Mouse (Mus musculus) embryonic facial prominence, embryonic 15.5 days (tissue): ENCODE measurements around the gene Ovch2. TPM values are rescaled to one million over a fixed set of nuclear protein-coding genes. Genes with fewer than 3 reads are reported as not detected.
"Not testable (repeated sequence)": the region's sequence is repeated elsewhere in the genome, so short reads cannot be mapped to it uniquely, and the experiment has no call there.

Experiments used
- ATAC-seq: fragments of 200-750 bp; cut with Nextera tagmentation; 2 replicates; pipeline ENCODE4 v1.8.0; 2017; ENCODE audit warnings: low read depth, moderate TSS enrichment; ENCODE audit not compliant: insufficient number of reproducible peaks, low FRiP score, low TSS enrichment
- H3K27ac ChIP-seq: fragments of 300-500 bp; sonication (generic); replicated peaks from 2 replicates; pipeline ENCODE4 v1.5.1; 2015; ENCODE audit warnings: mild to moderate bottlenecking, inconsistent platforms
- H3K27me3 ChIP-seq: fragments of 300-500 bp; sonication (generic); 2 replicates; pipeline ENCODE4 v1.6.1; 2015; ENCODE audit warnings: inconsistent platforms
- H3K36me3 ChIP-seq: fragments of 300-500 bp; sonication (generic); 2 replicates; pipeline ENCODE4 v1.6.1; 2015; ENCODE audit warnings: mild to moderate bottlenecking, inconsistent platforms
- H3K4me1 ChIP-seq: fragments of 300-500 bp; sonication (generic); 2 replicates; pipeline ENCODE4 v1.6.1; 2015; ENCODE audit warnings: inconsistent platforms
- H3K4me2 ChIP-seq: fragments of 300-500 bp; sonication (generic); replicated peaks from 2 replicates; pipeline ENCODE4 v1.6.1; 2015; ENCODE audit warnings: mild to moderate bottlenecking, inconsistent platforms
- H3K4me3 ChIP-seq: fragments of 300-500 bp; sonication (generic); replicated peaks from 2 replicates; pipeline ENCODE4 v1.5.1; 2015; ENCODE audit warnings: mild to moderate bottlenecking, inconsistent platforms
- H3K9ac ChIP-seq: fragments of 300-500 bp; sonication (generic); 2 replicates; pipeline ENCODE4 v1.6.1; 2015; ENCODE audit warnings: inconsistent platforms
- H3K9me3 ChIP-seq: fragments of 300-500 bp; sonication (generic); replicated peaks from 2 replicates; pipeline ENCODE4 v1.6.1; 2016; ENCODE audit warnings: inconsistent platforms
- WGBS: fragments of 180-500 bp; shearing (Covaris S2); methylation state at CpG from one replicate; pipeline ENCODE4 v1.1.7; 2015; 5-methylcytosine and 5-hydroxymethylcytosine counted together
- polyA plus RNA-seq: library from polyadenylated mRNA; unstranded; fragments of >200 nt; fragmentation: Nextera tagmentation; extraction: Ambion mirVana; gene quantifications from 2 replicates; pipeline ENCODE4 v1.2.1, GENCODE M21; 2015

Ovch2 gene
- not detected in 2 replicates for polyA plus RNA-seq

GRCm38 (mm10) chr7:107801108-107801507, at the start of gene Ovch2:
Gene Ovch2 (minus strand): TSS chr7:107801208.
- Histone ChIP-seq H3K9ac (no peak within 1 kb of the TSS), H3K9me3 (no peaks in the 10 kb centered on the region), H3K4me2 (no peak within 1 kb of the TSS), H3K27me3 (no peaks in the 10 kb centered on the region), H3K4me1 (no peaks in the 10 kb centered on the region), H3K27ac (no peak within 1 kb of the TSS), H3K4me3 (no peak within 1 kb of the TSS), H3K36me3 (no peaks in the 10 kb centered on the region)
- no peak for ATAC-seq
- WGBS, result 61% methylated on average over 2 of the region's 2 CpGs

- not testable (repeated sequence) for ATAC-seq
These were observed 46.4 kb upstream of the Ovch2 start, which contains the start of gene Olfr470 for GRCm38 (mm10) chr7:107847390-107847789. Gene Olfr470 (minus strand): TSS chr7:107847490.

GRCm38 (mm10) chr7:107841719-107842118, 40.7 kb upstream of the Ovch2 start:
- Histone ChIP-seq H3K4me1 (no peaks in the 10 kb centered on the region), H3K9me3 (no peaks in the 10 kb centered on the region), H3K9ac (no peak overlapping the region), H3K27me3 (no peaks in the 10 kb centered on the region), H3K4me2 (no peak overlapping the region), H3K27ac (no peak overlapping the region), H3K4me3 (no peak overlapping the region), H3K36me3 (no peaks in the 10 kb centered on the region)
- 73% methylated on average over 1 of the region's 1 CpGs for WGBS
- no peak for ATAC-seq

More at GRCm38 (mm10) chr7:107847390-107847789, 46.4 kb upstream of the Ovch2 start, which contains the start of gene Olfr470:
- not testable (repeated sequence) for H3K27ac ChIP-seq, H3K9me3 ChIP-seq, H3K4me3 ChIP-seq, H3K9ac ChIP-seq, H3K4me2 ChIP-seq, H3K36me3 ChIP-seq, H3K27me3 ChIP-seq, H3K4me1 ChIP-seq
- WGBS, result 78% methylated on average over 1 of the region's 1 CpGs

GRCm38 (mm10) chr7:107825441-107825840, 24.4 kb upstream of the Ovch2 start, which contains the start of gene Olfr469:
Gene Olfr469 (minus strand): TSS chr7:107825541.
- H3K4me3 ChIP-seq, H3K9ac ChIP-seq, H3K4me2 ChIP-seq, H3K27ac ChIP-seq, H3K36me3 ChIP-seq, H3K4me1 ChIP-seq, H3K27me3 ChIP-seq, ATAC-seq, H3K9me3 ChIP-seq: not testable (repeated sequence)

GRCm38 (mm10) chr7:107823867-107824266, 22.9 kb upstream of the Ovch2 start:
- not testable (repeated sequence) for ATAC-seq, H3K9me3 ChIP-seq, H3K4me3 ChIP-seq, H3K4me1 ChIP-seq, H3K27ac ChIP-seq, H3K36me3 ChIP-seq, H3K4me2 ChIP-seq, H3K27me3 ChIP-seq, H3K9ac ChIP-seq
- WGBS, result 49% methylated on average over 2 of the region's 2 CpGs

GRCm38 (mm10) chr7:107819442-107819841, 18.4 kb upstream of the Ovch2 start:
- no peak overlapping the region for H3K4me3 ChIP-seq
- H3K27ac ChIP-seq, result no peak overlapping the region
- no peaks in the 10 kb centered on the region for H3K4me1 ChIP-seq
- no peaks in the 10 kb centered on the region for H3K9me3 ChIP-seq
- no peak overlapping the region for H3K4me2 ChIP-seq
- no peaks in the 10 kb centered on the region for H3K36me3 ChIP-seq
- H3K9ac ChIP-seq, result no peak overlapping the region
- no peak for ATAC-seq
- H3K27me3 ChIP-seq, result no peaks in the 10 kb centered on the region

- Histone ChIP-seq H3K4me1 (no peaks in the 10 kb centered on the region), H3K27ac (no peak within 1 kb of the TSS), H3K36me3 (no peaks in the 10 kb centered on the region), H3K9ac (no peak within 1 kb of the TSS), H3K4me2 (no peak within 1 kb of the TSS), H3K4me3 (no peak within 1 kb of the TSS), H3K9me3 (no peaks in the 10 kb centered on the region), H3K27me3 (no peaks in the 10 kb centered on the region)
- ATAC-seq, result no peak
These were observed 11.0 kb upstream of the Ovch2 start, which contains the start of gene Olfr467 for GRCm38 (mm10) chr7:107811963-107812362. Gene Olfr467 (plus strand): TSS chr7:107812263.

GRCm38 (mm10) chr7:107802138-107802537, 1.1 kb upstream of the Ovch2 start:
- Histone ChIP-seq H3K36me3 (no peaks in the 10 kb centered on the region), H3K9ac (no peak overlapping the region), H3K4me3 (no peak overlapping the region), H3K27me3 (no peaks in the 10 kb centered on the region), H3K4me1 (no peaks in the 10 kb centered on the region), H3K27ac (no peak overlapping the region), H3K4me2 (no peak overlapping the region), H3K9me3 (no peaks in the 10 kb centered on the region)
- ATAC-seq, result no peak
- 49% methylated on average over 3 of the region's 3 CpGs for WGBS

GRCm38 (mm10) chr7:107796500-107796899, 4.5 kb downstream of the Ovch2 start:
- no peaks in the 10 kb centered on the region for H3K9me3 ChIP-seq
- no peaks in the 10 kb centered on the region for H3K36me3 ChIP-seq
- no peak for ATAC-seq
- H3K4me1 ChIP-seq, result no peaks in the 10 kb centered on the region
- no peak overlapping the region for H3K4me2 ChIP-seq
- H3K27me3 ChIP-seq, result no peaks in the 10 kb centered on the region
- H3K27ac ChIP-seq, result no peak overlapping the region
- 82% methylated on average over 2 of the region's 2 CpGs for WGBS
- H3K4me3 ChIP-seq, result no peak overlapping the region
- H3K9ac ChIP-seq, result no peak overlapping the region

GRCm38 (mm10) chr7:107787977-107788620, 12.9 kb downstream of the Ovch2 start:
- H3K4me1 ChIP-seq, result no peaks in the 10 kb centered on the region

GRCm38 (mm10) chr7:107779611-107780010, 21.4 kb downstream of the Ovch2 start:
- Histone ChIP-seq H3K9ac (no peak overlapping the region), H3K27me3 (no peaks in the 10 kb centered on the region), H3K4me2 (no peak overlapping the region), H3K27ac (no peak overlapping the region), H3K9me3 (no peaks in the 10 kb centered on the region), H3K36me3 (no peaks in the 10 kb centered on the region), H3K4me1 (no peaks in the 10 kb centered on the region), H3K4me3 (no peak overlapping the region)
- 43% methylated on average over 4 of the region's 4 CpGs for WGBS
- ATAC-seq, result no peak

More at GRCm38 (mm10) chr7:107787977-107788620, 12.9 kb downstream of the Ovch2 start:
- Histone ChIP-seq H3K36me3 (no peaks in the 10 kb centered on the region), H3K4me2 (no peak overlapping the region), H3K9me3 (no peaks in the 10 kb centered on the region), H3K9ac (no peak overlapping the region), H3K27ac (no peak overlapping the region), H3K4me3 (no peak overlapping the region), H3K27me3 (no peaks in the 10 kb centered on the region)
- WGBS, result 63% methylated on average over 3 of the region's 3 CpGs
- ATAC-seq, result no peak

GRCm38 (mm10) chr7:107778216-107778615, 22.8 kb downstream of the Ovch2 start:
- Histone ChIP-seq H3K9ac (no peak overlapping the region), H3K4me2 (no peak overlapping the region)

More at GRCm38 (mm10) chr7:107778216-107778615, 22.8 kb downstream of the Ovch2 start:
- Histone ChIP-seq H3K4me3 (no peak overlapping the region), H3K4me1 (no peaks in the 10 kb centered on the region), H3K36me3 (no peaks in the 10 kb centered on the region), H3K27ac (no peak overlapping the region), H3K9me3 (no peaks in the 10 kb centered on the region), H3K27me3 (no peaks in the 10 kb centered on the region)
- 77% methylated on average over 1 of the region's 1 CpGs for WGBS
- ATAC-seq, result no peak
